Mouse (Mus musculus): ENCODE results near the gene Mdk.

DNA sequence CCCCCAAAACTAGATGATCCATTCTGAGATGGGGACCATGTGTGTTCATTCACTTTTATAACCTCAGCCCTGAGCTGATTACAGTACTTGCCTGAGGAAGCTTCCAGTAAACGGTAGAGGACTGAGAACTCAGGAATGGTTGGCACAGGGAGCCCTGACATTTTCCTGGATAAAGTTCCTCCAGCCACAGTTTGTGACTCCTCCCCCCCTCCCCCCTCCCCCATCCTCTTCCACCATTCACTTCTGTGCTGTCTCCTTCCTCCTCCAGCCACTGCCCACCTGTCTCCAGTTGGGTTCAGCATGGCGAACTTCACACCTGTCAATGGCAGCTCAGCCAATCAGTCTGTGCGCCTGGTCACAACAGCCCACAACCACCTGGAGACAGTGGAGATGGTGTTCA is 5.1 kb downstream of the Mdk start, which contains the start of gene Chrm4:
- no peak for TF ChIP-seq POLR2A (IDR thresholded peaks at IDR 0.05; ENCODE audit: borderline replicate concordance, extremely low read depth, insufficient read depth, insufficient read length, poor library complexity, severe bottlenecking)
- no peak for TF ChIP-seq CTCF (IDR thresholded peaks at IDR 0.05; ENCODE audit: borderline replicate concordance, extremely low read depth, insufficient read depth, insufficient read length)
